Mouse (Mus musculus): ENCODE results near the gene Foxa2.
A peak's percentile ranks its signal among the peaks of the same experiment; 100 is the strongest.

Gene Foxa2

DNA sequence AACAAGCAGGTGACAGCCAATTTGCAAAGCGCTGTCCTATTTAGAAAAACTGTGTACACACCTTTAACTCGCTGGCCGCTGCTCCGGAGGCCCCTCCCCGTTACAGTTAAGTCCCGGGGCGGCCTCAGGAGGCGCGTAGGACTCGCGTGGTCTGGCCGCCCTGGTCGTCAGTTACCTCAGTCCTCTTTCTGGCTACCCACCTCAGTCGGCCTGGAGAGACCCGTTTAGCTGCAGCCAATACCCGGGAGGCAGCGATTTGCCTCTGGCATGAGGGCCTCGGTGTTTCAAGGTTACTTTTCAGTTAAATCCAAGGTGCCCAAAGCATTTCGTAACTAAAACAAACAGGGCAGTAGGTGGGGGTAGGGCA is at the start of gene Foxa2:
Gene Foxa2, minus strand, starts transcription at position 171 of the 367 bp plus-strand sequence.
- no peak for DNase-seq (ENCODE audit: low spot score)

GRCm38 (mm10) chr2:148092089-148092488 is 45.3 kb upstream of the Foxa2 start:
- DNase-seq (ENCODE audit: low spot score): no peak

DNA sequence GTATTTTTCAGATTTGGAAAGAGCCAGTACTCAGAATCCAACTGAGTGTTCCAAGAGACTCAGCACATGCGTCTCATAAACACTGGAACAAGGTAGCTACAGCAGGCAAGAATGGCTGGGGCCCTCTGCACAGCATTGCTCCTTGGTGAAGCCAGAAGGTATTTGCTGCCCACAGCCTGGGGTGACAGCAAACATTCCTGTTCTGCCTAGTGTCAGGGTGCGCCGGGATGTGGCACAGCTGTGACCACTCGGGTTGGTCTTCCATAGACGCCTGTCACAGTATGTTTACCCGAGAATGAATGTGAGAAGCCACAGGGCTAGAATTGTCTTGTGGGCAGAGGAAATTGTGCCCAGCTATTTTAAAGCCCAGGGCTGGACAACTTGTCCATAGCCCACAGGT is 44.9 kb upstream of the Foxa2 start:
- DNase-seq (ENCODE audit: low spot score): no peak

- no peak for DNase-seq (ENCODE audit: low spot score)
Measured at GRCm38 (mm10) chr2:148090071-148090470, 43.3 kb upstream of the Foxa2 start.

- no peak for DNase-seq (ENCODE audit: low spot score)
Measured at GRCm38 (mm10) chr2:148085529-148085928, 38.8 kb upstream of the Foxa2 start.

GRCm38 (mm10) chr2:148085126-148085525 is 38.4 kb upstream of the Foxa2 start:
- no peak for DNase-seq (ENCODE audit: low spot score)

DNA sequence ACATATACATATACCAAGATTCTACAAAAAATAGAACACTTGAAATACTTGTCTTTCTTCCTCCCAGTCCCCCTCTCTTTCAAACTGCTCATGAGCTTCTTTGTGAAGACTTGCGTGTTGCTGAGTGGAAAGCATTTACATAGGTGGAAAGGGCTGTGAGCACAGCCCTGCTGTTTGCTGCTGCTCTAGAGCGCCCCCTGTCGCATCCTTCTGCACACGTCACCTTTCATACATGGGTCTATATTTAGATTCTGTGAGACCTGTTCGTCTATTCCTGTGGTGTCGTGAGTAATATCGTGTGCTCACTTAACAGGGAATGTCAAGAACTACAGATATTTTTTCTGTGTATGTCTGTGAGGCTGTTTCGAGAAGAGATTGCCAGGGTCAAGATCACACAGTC is 35.5 kb upstream of the Foxa2 start:
- DNase-seq (ENCODE audit: low spot score): peak; percentile 9

DNA sequence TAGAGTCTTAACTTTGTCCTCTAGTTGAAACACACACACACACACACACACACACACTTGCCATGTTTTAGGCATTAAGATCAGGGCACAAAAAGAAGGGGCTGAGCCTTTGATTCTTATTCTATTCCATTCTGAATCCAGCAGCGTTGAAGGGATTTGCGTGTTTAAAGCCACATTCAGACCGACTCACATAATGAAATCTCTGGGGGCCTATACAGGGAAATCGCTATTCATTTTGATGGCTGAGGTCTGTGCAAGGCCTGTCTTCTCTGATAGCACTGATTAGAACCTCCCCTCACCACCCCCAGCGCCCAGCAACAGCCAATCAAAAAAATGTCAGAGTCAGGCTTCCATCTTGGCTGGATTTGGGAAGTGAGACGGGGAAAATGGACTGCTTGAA is 13.9 kb upstream of the Foxa2 start:
- no peak for DNase-seq (ENCODE audit: low spot score)

DNA sequence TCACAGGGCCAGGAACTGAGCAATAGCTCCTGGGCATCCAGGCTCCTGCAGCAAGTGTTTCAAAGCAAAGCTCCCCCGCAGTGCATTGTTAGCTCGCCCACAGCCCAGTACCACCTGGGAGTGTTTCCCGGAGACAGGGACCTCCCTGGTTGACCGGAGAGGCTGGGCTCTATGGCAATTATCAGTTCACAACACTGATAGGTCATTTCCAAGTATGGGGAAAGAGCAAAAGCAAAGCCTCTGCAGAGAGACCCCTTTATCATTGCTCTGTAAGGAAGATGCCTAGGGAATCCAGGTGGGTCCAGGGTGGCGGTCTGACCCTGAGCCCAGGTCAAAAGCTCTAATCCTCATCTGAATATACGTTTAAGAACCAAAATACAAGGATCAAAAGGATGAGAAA is 6.6 kb upstream of the Foxa2 start:
- no peak for DNase-seq (ENCODE audit: low spot score)

- peak; percentile 76 for DNase-seq (ENCODE audit: low spot score)
Measured at GRCm38 (mm10) chr2:148048484-148049129, 1.8 kb upstream of the Foxa2 start.

DNA sequence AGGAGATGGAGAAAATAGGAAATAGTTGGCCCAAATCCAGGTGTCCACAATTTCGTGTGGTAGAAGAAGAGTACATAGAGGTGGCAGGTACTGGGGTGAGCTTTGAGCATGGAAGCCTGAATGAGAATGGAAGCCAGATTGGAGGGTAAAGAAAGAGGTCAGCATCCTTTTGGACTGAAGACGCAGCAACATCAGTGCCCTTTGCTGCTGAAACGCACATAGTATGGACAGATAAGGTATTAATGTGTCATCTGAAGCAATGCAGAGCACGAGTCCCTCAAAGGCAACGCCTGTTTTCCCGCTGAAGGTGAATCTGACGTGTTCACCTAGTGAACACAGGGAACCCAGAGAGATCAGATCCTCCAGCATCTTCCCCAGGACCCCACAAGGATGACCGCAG is 842 bp upstream of the Foxa2 start:
- no peak for DNase-seq (ENCODE audit: low spot score)

DNA sequence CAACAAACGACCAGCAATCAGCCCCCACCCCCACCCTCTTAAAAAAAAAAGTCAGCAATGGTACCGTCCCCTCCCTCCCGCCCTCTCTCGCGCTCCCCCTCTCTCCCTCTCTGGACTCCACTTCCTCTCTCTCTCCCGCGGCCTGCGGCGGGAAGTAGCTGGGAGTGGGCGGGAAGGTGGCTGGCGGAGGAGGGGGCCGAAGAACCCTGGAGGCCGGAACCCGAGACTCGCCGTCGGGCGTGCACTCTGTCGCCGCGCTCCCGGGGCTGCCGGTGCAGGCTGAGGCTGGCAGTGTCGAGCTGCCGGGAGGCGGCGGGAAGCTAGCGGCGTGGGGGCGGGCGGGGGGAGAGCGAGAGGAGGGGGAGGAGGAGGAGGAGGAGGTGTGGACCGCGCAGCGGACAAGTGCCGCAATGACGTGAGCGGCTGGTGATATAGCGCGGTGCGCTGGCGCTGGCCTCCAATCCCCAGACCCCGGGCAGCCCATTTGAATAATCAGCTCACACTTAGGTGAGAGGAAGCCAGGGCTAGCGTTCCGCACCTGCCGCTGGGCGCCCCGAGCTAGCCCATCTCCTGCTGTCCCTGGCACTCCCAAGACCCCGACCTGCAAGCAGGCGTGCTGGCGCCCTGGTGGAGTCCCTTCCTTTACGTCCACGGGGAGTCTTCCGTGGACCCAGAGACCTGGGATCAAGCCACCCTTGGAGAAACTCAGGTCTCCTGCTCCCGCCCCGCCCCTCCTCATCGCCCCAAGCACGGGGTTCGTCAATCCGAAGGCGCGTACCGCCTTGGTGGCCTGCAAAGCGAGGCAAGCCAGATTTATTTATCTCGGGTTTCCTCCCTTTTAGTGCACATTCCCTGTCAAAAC is 601 bp downstream of the Foxa2 start:
- no peak for DNase-seq (ENCODE audit: low spot score)

DNA sequence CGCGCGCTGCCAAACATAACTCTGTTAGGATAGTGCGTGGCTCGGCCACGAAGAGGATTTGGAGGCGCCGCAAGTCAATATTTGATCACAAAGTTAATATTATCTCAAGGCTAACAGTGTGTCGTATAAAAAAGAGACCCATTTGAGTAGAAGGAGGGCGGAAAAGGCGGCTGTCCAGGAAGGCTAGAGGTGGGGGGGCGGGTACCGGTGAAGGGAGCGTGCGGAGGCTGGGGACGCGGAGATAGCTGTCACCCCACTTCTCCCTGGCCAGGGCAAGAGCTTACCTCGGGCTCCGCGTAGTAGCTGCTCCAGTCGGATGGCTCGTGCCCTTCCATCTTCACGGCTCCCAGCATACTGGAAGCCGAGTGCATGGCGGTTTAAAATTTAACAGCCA is 1.2 kb downstream of the Foxa2 start:
- DNase-seq (ENCODE audit: low spot score): no peak

DNA sequence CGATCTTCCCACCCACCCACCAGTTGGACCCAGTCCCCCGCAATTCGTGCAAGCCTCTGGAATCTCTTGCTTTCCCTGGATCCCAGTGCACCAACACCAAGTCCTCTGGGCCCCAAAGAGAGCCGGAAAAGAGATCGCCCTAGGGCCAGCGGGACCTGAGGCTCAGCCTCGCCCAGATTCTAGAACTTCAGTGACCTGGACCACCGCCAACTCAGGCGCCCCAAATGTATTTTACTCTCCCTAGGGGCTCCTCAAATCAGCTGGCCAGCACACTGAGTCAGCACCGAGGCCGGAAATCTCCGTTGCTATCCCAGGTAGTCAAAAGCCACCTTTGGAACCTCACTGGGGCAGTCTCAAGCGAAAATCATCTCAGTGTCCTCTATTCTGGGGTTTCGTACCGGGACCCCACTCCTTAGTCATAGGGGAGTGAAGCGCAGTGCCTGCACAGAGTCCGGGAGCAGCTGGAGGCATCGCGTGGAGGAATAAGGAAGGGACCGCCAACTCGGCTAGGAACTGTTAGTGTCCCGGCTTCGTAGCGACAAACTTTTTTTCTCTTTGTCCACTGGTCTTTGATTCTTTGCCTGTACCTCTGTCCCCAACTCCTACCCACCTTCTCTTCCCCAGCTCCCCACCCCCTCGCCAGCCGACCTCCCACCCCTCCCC is 1.8 kb downstream of the Foxa2 start:
- DNase-seq (ENCODE audit: low spot score): no peak

GRCm38 (mm10) chr2:148043976-148044876 is 2.5 kb downstream of the Foxa2 start:
- no peak for DNase-seq (ENCODE audit: low spot score)

- no peak for DNase-seq (ENCODE audit: low spot score)
Measured at GRCm38 (mm10) chr2:148043271-148043975, 3.3 kb downstream of the Foxa2 start.

DNA sequence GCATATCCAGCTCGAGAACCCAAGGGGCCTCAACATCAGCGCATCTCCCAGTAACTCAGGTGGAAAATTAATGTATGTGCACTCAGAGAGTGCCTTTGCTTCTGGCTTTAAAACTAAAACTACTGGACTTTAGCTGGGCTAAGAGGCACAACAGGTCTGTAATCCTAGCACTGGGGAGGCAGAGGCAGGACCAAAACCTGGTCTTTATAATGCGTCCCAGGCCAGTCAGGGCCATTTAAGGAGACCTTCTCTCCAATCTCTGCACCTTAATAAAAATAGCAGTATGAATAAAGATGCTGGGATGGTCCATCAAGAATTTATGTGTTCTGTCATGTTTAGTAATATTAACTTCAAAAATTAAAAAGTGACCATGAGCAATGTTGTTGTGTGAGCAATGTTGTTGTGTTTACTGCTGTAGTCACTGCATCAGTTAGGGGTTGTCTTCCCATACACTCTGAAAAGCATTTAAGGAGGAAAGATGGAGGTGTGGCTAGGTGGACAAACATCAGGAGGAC is 4.6 kb downstream of the Foxa2 start:
- no peak for DNase-seq (ENCODE audit: low spot score)

GRCm38 (mm10) chr2:148041381-148041780 is 5.4 kb downstream of the Foxa2 start:
- DNase-seq (ENCODE audit: low spot score): no peak

GRCm38 (mm10) chr2:148040236-148041121 is 6.3 kb downstream of the Foxa2 start:
- DNase-seq (ENCODE audit: low spot score): no peak

Measured in ovary, postnatal 14 days (tissue).